Mouse (Mus musculus) fibroblast of lung, adult 2 months (primary cell): ENCODE measurements around the gene Zfp697.
"Not testable (repeated sequence)": the region's sequence is repeated elsewhere in the genome, so short reads cannot be mapped to it uniquely, and the experiment has no call there.

Experiments
- DNase-seq: peaks from one replicate; pipeline ENCODE4 v3.0.0-alpha.2; 2011; ENCODE audit warnings: low read depth

The Zfp697 gene

DNA sequence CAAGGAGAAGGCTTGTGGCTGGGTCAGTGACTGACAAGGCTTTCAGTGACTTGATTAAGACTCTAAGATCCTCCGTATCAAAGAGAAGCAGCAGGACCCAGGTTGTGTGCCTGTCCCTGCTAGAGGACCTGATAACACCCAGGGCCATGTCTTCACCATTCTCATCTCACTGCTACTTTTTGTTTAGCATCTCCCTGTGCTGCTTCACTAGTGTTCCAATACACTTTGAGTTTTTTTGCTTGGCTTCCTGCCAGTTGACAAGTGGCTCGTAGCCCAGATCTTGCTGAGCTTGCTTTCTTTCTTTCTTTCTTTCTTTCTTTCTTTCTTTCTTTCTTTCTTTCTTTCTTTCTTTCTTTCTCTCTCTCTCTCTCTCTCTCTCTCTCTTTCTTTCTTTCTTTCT, 140.5 kb downstream of the Zfp697 start:
- not testable (repeated sequence) for DNase-seq

DNA sequence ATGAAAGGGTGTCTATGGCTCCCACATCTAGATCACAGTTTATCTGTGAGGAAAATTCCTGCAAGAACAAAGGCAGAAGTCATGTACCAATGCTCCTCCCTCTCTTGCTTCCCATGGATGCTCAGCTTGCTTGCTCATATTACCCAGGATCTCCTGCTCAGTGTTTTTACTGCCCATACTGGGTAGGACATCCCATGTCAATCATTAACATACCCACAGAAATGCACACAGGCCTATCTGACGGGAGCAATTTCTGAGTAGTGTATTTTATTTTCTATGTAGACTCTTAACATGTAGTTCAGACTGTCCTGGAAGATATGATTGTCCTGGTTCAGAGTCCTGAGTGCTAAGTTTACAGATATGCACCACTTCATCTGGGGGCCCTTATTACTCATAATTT, 142.3 kb downstream of the Zfp697 start:
- DNase-seq: not testable (repeated sequence)

DNA sequence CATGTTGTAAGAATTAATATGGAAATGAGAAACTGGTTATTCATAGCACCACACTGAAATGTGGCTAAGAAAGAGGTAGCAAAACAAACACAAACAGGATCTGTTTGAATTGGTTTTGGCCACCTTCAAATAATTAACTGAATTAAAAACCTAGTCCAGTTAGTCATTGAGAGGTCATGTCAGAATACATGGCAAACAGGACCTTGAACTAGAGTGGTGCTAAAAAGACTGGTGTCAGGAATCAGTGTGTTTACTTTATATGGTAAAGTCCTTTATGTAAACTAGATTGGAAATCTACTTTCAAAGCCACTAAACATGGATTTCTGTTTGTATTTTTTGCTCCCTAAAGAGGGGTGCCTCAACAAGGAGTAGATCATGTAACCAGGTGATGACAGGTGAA, 142.7 kb downstream of the Zfp697 start:
- DNase-seq: not testable (repeated sequence)

DNA sequence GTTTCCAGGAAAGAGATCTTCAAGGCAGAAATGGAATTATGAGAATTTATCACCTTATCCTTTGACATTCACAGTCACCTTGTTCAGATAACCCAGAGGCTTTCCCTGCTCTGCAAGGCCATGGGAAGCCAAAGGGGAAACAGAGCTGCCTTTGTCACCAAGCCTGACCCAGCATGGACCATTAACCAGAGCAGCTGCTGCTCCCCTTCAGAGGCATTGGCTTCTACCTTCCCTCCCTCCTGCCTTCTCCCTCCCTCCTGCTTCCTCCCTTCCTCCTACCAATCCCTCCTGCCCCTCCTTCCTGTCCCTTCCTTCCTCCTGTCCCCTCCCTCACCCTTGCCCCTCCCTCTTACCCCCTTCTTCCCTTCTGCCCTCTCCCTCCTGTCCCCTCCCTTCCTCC, 165.4 kb downstream of the Zfp697 start:
- not testable (repeated sequence) for DNase-seq

- not testable (repeated sequence) for DNase-seq
Measured at GRCm38 (mm10) chr3:98548495-98548894, 166.2 kb downstream of the Zfp697 start.

- not testable (repeated sequence) for DNase-seq
Measured at GRCm38 (mm10) chr3:98550215-98550614, 168.0 kb downstream of the Zfp697 start.

DNA sequence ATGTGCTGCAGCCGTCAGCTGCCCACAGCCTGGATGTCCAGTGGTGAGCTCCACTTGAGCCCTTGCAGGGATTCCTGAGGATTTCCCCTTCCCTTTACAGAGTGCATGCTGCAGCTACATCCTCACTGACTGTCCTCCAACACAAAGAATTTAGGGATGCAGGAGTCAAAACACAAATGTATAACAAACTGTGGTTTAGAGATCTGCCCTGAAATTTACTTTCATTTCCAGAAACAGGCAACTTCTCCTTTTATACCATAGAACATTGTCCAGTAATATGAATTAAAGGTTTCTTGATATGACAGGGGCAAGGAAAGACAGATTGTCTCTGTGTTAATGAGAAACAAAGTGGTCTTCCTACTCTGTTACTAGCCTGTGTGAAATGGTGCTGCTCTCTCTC, 168.6 kb downstream of the Zfp697 start:
- not testable (repeated sequence) for DNase-seq

DNA sequence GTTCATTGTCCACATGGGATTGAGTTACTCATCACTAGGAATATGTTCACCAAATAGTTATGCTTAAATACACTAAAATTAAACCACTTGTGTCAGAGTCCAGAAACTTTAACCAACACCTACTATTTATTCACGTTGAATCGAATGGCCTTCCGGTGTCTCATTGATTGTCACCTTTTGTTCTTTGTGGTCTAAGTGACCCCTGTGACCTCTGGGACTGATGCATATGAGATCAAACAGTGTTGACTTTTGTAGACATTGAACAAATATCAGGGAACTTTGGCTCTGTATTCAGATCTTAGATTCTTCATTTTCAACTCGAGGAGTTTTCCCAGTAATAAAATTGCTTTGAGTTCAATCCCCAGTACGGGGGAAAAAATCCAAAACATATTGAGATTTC, 178.4 kb downstream of the Zfp697 start:
- not testable (repeated sequence) for DNase-seq

GRCm38 (mm10) chr3:98563831-98564230, 181.6 kb downstream of the Zfp697 start:
- not testable (repeated sequence) for DNase-seq

DNA sequence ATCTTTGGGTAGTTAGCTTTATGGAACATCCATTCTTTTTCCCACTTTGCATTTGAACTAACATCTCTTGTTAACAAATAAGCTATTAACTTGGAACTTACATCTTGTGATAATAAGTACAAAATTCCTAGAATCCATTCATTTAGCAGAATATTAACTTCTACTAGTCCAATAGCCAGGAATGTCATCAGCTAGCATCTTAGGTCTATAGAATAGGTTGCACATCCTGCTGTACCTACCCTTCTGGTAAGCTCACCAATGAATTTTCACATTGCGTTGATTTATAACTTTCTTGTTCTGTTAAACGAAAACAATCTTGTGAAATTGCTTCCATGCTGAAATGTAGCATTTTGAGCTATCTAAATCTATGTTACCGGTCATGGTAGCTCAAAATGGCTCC, 182.6 kb downstream of the Zfp697 start:
- not testable (repeated sequence) for DNase-seq

DNA sequence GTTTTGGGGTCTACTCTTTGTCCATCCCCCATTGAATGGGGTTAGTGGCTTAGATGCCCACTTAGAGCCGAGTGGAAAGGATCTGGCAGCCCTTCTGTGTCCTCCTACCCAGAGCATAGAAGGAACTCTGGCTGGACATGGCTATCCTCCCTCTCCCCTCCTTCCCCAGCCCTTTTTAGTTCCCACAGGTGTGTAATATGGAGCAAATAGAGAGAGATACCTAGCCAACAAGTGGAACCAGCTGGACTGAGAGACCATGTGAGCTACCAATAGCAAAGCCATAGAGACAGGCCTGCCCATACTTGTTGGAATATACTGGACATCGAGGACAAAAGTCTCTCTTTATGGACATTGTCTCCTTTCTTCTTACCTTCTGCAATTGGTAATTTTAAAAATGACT, 185.5 kb downstream of the Zfp697 start:
- DNase-seq: not testable (repeated sequence)

- not testable (repeated sequence) for DNase-seq
Measured at GRCm38 (mm10) chr3:98581024-98581423, 198.8 kb downstream of the Zfp697 start.

- not testable (repeated sequence) for DNase-seq
Measured at GRCm38 (mm10) chr3:98582202-98582601, 199.9 kb downstream of the Zfp697 start.

- DNase-seq: not testable (repeated sequence)
Measured at GRCm38 (mm10) chr3:98582622-98583021, 200.4 kb downstream of the Zfp697 start.

GRCm38 (mm10) chr3:98587721-98588120, 205.5 kb downstream of the Zfp697 start:
- DNase-seq: no peak

- DNase-seq: no peak
Measured at GRCm38 (mm10) chr3:98588707-98589106, 206.4 kb downstream of the Zfp697 start, which contains the start of gene Gm10681. TSS of gene Gm10681 (minus strand) at chr3:98588807.

DNA sequence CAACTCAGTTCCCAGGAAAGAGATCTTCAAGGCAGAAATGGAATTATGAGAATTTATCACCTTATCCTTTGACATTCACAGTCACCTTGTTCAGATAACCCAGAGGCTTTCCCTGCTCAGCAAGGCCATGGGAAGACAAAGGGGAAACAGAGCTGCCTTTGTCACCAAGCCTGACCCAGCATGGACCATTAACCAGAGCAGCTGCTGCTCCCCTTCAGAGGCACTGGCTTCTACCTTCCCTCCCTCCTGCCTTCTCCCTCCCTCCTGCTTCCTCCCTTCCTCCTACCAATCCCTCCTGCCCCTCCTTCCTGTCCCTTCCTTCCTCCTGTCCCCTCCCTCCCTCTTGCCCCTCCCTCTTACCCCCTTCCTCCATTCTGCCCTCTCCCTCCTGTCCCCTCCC, 231.3 kb downstream of the Zfp697 start:
- DNase-seq: not testable (repeated sequence)

GRCm38 (mm10) chr3:98613963-98614362, 231.7 kb downstream of the Zfp697 start:
- no peak for DNase-seq

GRCm38 (mm10) chr3:98614406-98614927, 232.2 kb downstream of the Zfp697 start:
- not testable (repeated sequence) for DNase-seq

DNA sequence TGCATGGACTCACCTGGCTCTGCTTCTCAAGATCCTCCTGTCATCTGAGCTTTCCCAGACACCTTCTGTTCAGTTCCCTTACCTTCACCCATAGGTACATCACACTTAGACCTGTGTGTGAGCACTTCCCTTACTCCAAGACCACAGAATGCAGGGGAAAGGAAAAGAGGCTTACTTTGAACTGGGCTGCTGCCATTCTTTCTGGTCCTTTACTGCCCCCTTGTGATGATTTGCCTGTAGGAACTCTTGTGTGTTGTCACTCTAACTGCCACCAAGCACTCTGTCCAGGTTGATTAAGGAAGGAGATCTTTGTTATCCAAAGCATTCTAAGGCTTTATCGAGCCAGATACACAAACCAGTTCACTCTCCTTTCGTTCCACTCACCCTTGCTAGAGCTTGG, 234.0 kb downstream of the Zfp697 start:
- DNase-seq: not testable (repeated sequence)

DNA sequence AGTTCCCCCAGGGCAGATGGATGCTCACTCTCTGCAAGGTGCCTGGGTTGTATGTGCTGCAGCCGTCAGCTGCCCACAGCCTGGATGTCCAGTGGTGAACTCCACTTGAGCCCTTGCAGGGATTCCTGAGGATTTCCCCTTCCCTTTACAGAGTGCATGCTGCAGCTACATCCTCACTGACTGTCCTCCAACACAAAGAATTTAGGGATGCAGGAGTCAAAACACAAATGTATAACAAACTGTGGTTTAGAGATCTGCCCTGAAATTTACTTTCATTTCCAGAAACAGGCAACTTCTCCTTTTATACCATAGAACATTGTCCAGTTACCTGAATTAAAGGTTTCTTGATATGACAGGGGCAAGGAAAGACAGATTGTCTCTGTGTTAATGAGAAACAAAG, 234.5 kb downstream of the Zfp697 start:
- not testable (repeated sequence) for DNase-seq

- no peak for DNase-seq
Measured at GRCm38 (mm10) chr3:98629633-98630032, 247.4 kb downstream of the Zfp697 start.

- DNase-seq: no peak
Measured at GRCm38 (mm10) chr3:98630152-98630551, 247.9 kb downstream of the Zfp697 start, which contains the start of gene Hsd3b5. TSS of gene Hsd3b5 (minus strand) at chr3:98630252.

- no peak for DNase-seq
Measured at GRCm38 (mm10) chr3:98635145-98635544, 252.9 kb downstream of the Zfp697 start.
